Mouse (Mus musculus) limb, embryonic 10.5 days (tissue): ENCODE measurements around the gene Cd2ap. TPM values are rescaled to one million over a fixed set of nuclear protein-coding genes. Genes with fewer than 3 reads are reported as not detected.

Experiments
- DNase-seq: peaks from one replicate; pipeline ENCODE4 v3.0.0-alpha.2; 2017; ENCODE audit warnings: low spot score
- H3K27ac ChIP-seq: fragments of 300-500 bp; sonication (generic); 2 replicates; pipeline ENCODE4 v1.5.1; 2016; ENCODE audit warnings: mild to moderate bottlenecking
- H3K27me3 ChIP-seq: fragments of 300-500 bp; sonication (generic); 2 replicates; pipeline ENCODE4 v1.6.1; 2016; ENCODE audit warnings: low read depth, mild to moderate bottlenecking; ENCODE audit not compliant: poor library complexity, severe bottlenecking
- H3K36me3 ChIP-seq: fragments of 300-500 bp; sonication (generic); 2 replicates; pipeline ENCODE4 v1.6.1; 2016; ENCODE audit warnings: mild to moderate bottlenecking, moderate library complexity
- H3K4me1 ChIP-seq: fragments of 300-500 bp; sonication (generic); 2 replicates; pipeline ENCODE4 v1.6.1; 2016
- H3K4me3 ChIP-seq: fragments of 300-500 bp; sonication (generic); 2 replicates; pipeline ENCODE4 v1.5.1; 2016; ENCODE audit warnings: mild to moderate bottlenecking, moderate library complexity
- H3K9me3 ChIP-seq: fragments of 300-500 bp; sonication (generic); replicated peaks from 2 replicates; pipeline ENCODE4 v1.6.1; 2016; ENCODE audit warnings: mild to moderate bottlenecking
- WGBS: fragments of 180-500 bp; shearing (Covaris S2); methylation state at CpG from one replicate; pipeline ENCODE4 v1.1.7; 2016; 5-methylcytosine and 5-hydroxymethylcytosine counted together
- polyA plus RNA-seq: library from polyadenylated mRNA; unstranded; fragments of >200 nt; fragmentation: Nextera tagmentation; extraction: Ambion mirVana; gene quantifications from 2 replicates; pipeline ENCODE4 v1.2.1, GENCODE M21; 2016

The Cd2ap gene
- polyA plus RNA-seq, 1 experiment from 2014 or later = 15.9 TPM

DNA sequence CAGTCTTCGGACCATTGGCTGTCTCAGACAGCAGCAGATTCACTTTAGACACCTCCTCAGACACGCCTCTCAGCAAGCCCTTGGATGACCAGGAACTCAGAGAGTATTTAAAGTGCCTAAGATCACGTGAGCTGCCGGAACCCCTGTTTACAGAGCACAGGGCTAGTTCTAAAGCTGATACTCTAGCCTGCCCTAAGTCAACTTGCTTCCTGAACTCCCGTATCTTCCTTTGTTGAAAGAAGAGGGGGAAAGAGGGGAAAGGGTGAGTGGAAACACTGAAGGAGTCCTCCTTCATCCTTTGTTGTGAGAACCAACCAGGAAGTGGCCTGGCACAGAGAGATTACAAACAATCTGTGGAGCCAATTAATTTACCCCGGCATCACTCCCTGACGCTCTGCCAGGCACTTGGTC, 8.6 kb upstream of the Cd2ap start:
- Histone ChIP-seq H3K4me1 (no peaks in the 10 kb centered on the region), H3K36me3 (no peaks in the 10 kb centered on the region), H3K9me3 (no peaks in the 10 kb centered on the region), H3K27ac (no peak overlapping the region), H3K4me3 (no peak overlapping the region), H3K27me3 (no peaks in the 10 kb centered on the region)
- WGBS = 75% methylated on average over 7 of the region's 7 CpGs
- no peak for DNase-seq

DNA sequence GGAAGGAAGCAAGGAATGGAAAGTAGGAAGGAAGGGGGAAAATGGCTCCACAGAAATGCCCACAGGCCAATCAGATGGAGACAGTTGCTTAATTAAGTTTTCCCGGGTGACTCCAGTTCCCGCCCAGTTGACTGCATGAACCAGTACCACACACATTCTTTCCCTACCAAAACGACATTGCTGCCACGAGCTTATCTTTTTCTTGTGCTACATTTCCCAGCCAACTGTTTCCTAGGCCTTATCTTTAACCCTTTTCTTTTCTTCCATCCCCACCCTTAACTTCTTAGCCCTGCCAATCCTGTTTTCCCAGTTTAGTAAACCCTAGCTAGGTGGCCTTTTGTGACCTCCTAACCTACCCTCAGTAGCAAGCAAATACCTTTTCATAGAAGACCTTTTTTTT, 7.9 kb upstream of the Cd2ap start:
- no peak for DNase-seq
- Histone ChIP-seq H3K4me1 (no peaks in the 10 kb centered on the region), H3K27me3 (no peaks in the 10 kb centered on the region), H3K4me3 (no peak overlapping the region), H3K36me3 (no peaks in the 10 kb centered on the region), H3K27ac (no peak overlapping the region), H3K9me3 (no peaks in the 10 kb centered on the region)
- 72% methylated on average over 4 of the region's 4 CpGs for WGBS

DNA sequence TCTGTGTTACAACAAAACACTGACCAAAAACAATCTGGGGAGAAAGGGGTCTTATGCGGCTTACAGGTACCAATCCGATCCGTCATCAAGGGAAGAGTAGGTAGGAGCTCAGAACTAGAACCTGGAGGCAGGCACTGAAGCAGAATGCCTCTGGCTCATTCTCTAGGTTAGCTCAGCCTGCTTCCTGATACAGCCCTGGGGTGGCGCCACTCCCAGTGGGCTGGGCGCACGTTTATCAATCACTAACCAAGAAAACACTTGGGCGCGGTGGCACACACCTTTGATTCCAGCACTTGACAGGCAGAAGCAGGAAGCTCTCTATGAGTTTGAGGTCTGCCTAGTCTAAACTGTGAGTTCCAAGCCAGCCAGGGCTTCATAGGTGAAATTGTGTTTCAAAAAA, 7.3 kb upstream of the Cd2ap start:
- Histone ChIP-seq H3K27me3 (no peaks in the 10 kb centered on the region), H3K9me3 (no peaks in the 10 kb centered on the region), H3K36me3 (no peaks in the 10 kb centered on the region), H3K4me1 (no peaks in the 10 kb centered on the region), H3K4me3 (no peak overlapping the region), H3K27ac (no peak overlapping the region)
- 87% methylated on average over 8 of the region's 8 CpGs for WGBS
- no peak for DNase-seq

DNA sequence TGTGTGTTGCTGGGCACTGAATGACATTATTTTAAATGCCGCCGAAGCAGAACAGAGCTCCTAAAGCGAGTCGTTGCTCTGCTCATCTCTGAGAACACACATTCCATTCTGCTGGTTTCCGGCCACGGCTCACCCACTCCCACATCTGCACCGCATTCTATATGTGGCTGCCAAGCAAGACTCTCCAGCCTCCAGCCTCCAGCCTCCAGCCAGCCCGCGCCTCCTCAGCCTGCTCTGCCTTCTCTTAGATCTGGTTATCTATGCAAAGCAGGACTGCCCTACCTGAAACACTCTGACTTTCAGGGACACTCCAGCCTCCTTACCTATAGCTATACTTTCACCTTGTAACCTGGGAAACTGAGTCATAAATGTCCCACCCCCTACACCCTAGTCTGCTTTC, 6.8 kb upstream of the Cd2ap start:
- 89% methylated on average over 9 of the region's 9 CpGs for WGBS
- Histone ChIP-seq H3K4me3 (no peak overlapping the region), H3K9me3 (no peaks in the 10 kb centered on the region), H3K27me3 (no peaks in the 10 kb centered on the region), H3K4me1 (no peaks in the 10 kb centered on the region), H3K27ac (no peak overlapping the region), H3K36me3 (no peaks in the 10 kb centered on the region)
- no peak for DNase-seq

DNA sequence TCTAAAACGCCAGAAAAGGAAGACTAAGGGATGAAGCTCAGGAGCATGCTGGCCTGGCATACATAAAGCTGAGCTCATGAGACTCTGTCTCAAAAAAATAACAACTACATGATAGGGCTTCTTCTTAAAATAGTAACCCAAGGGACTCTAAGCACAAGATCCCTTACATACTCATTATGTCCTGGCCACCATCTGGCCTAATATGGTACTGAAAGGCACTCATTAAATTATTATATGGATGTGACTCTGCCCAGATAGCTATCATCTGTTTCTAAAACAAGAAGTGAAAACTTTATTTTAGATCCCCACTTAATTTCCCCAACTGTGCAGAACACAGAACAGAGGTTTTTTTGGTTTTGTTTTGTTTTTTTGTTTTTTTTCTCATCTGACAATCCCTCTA, 6.4 kb upstream of the Cd2ap start:
- no peak overlapping the region for H3K27ac ChIP-seq
- 79% methylated on average over 1 of the region's 1 CpGs for WGBS
- H3K9me3 ChIP-seq = no peaks in the 10 kb centered on the region
- no peaks in the 10 kb centered on the region for H3K4me1 ChIP-seq
- H3K27me3 ChIP-seq = no peaks in the 10 kb centered on the region
- no peaks in the 10 kb centered on the region for H3K36me3 ChIP-seq
- no peak for DNase-seq
- H3K4me3 ChIP-seq = no peak overlapping the region

DNA sequence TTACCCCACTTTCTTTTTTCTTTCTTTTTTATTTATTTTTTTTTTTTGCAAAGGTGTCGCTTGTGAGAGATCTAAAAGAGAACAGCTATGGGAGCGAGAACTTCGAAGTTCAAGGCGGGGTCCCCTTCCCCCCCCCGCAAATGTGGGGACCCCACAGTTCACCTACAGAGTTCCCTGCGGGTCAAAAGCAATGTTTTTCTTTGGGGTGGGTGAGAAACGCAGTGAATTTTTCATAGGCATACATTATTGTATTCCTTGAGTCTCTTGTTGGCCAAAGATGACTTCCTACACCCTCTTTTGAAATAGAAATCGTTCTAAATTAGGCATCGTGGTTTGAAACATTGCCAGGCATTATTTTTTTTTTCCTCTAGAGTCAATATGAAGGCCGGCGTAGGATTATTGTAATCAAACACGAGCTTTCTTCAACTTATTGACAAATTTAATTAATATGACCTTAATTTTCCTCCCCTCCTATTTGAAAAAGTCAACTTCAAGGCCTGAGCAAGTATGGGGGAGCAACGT, 500 bp upstream of the Cd2ap start:
- peak overlapping the region; percentile 98 for H3K27ac ChIP-seq
- 39% methylated on average over 13 of the region's 13 CpGs for WGBS
- H3K27me3 ChIP-seq = no peaks in the 10 kb centered on the region
- DNase-seq = no peak
- peaks cover 21% of the 10 kb centered on the region for H3K4me1 ChIP-seq
- no peaks in the 10 kb centered on the region for H3K9me3 ChIP-seq
- H3K36me3 ChIP-seq = no peaks in the 10 kb centered on the region
- peak overlapping the region; percentile 91 for H3K4me3 ChIP-seq

DNA sequence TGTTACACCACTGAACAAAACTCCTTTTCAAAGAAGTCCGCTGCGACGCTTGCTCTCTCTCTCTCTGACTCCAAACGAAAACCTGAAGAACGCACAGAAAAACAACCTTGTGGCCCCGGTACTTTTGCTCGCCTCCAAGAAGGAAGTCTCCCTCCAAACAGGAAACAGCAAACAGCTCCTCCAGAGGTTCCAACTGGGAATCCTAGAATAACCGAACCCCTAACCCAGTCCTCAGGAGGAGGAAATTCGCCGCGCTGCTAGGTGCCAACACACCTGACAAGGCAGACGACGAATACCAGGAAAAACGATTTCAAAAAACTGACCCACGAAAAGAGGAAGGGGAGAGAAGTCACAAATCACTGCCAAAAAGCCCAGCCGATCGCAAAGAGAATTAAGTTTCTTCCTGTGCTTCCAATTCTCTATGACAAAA, 879 bp downstream of the Cd2ap start:
- H3K4me3 ChIP-seq = peak overlapping the region; percentile 91
- H3K4me1 ChIP-seq = peaks cover 21% of the 10 kb centered on the region
- peak overlapping the region; percentile 98 for H3K27ac ChIP-seq
- WGBS = under 1% methylated on average over 17 of the region's 17 CpGs
- no peaks in the 10 kb centered on the region for H3K9me3 ChIP-seq
- H3K36me3 ChIP-seq = no peaks in the 10 kb centered on the region
- H3K27me3 ChIP-seq = no peaks in the 10 kb centered on the region
- DNase-seq = peak; percentile 63

DNA sequence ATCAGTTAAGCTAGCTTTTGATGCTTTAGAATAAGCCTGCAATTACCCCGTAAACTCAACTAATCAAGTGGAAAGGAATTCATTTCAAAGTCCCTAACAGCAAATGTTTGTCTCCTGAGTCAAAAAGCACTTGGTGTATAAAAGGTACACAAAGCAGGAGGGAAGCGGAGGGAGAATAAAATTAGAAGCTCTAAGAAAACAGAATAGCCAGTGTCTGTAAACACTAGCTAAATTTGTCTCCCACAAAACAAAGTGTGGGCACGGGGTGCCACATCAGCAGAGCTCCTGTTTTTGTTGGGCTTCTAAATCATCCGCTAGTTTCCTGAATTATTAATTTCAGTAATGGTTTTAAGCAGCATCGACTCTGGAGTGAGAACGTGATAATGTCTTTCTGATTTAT, 1.4 kb downstream of the Cd2ap start:
- H3K4me1 ChIP-seq = peaks cover 21% of the 10 kb centered on the region
- H3K4me3 ChIP-seq = peak overlapping the region; percentile 91
- no peak for DNase-seq
- no peaks in the 10 kb centered on the region for H3K9me3 ChIP-seq
- no peaks in the 10 kb centered on the region for H3K27me3 ChIP-seq
- 36% methylated on average over 6 of the region's 6 CpGs for WGBS
- H3K36me3 ChIP-seq = no peaks in the 10 kb centered on the region
- H3K27ac ChIP-seq = peak overlapping the region; percentile 98; the same call in 1 of the 2 replicates

DNA sequence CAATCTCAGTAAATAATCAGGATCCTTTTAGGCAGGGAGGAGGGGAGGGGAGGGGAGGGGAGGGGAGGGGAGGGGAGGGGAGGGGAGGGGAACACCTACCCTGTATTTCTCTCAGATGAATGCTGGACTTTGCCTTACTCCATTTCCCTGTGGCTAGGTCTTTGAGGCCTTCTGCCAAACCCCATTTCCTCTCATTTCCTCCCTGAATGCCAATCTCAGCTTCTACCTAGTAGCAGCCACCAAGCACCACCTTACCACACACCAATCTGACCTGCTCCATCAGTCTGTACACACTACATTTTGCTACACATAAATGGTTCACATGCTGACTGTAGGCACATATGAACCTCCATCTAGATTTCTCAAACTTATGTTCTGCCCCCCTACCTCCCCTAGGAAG, 6.0 kb downstream of the Cd2ap start:
- no peaks in the 10 kb centered on the region for H3K27me3 ChIP-seq
- peaks cover 21% of the 10 kb centered on the region for H3K4me1 ChIP-seq
- DNase-seq = no peak
- H3K9me3 ChIP-seq = no peaks in the 10 kb centered on the region
- no peak overlapping the region for H3K27ac ChIP-seq
- no peak overlapping the region for H3K4me3 ChIP-seq
- H3K36me3 ChIP-seq = no peaks in the 10 kb centered on the region

DNA sequence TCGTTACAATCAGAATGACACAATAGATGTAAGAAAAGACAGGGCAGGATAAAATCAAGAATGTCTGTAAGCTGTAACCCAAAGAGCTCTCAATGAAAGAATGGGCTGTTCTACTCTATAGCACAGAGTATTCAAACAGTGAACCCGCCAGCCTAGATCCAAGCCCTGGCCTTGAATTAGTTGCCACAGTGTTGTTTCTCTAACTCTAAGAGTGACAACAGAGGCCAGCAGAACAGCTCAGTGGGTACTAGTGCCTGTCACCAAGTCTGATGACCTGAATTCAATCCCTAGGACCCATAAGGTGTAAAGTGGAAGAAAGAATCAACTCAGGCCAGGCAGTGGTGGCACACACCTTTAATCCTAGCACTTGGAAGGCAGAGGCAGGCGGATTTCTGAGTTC, 13.3 kb downstream of the Cd2ap start:
- Histone ChIP-seq H3K27me3 (no peaks in the 10 kb centered on the region), H3K27ac (no peak overlapping the region), H3K4me1 (no peaks in the 10 kb centered on the region), H3K9me3 (no peaks in the 10 kb centered on the region), H3K36me3 (no peaks in the 10 kb centered on the region), H3K4me3 (no peak overlapping the region)
- no peak for DNase-seq
- WGBS = 94% methylated on average over 3 of the region's 3 CpGs

DNA sequence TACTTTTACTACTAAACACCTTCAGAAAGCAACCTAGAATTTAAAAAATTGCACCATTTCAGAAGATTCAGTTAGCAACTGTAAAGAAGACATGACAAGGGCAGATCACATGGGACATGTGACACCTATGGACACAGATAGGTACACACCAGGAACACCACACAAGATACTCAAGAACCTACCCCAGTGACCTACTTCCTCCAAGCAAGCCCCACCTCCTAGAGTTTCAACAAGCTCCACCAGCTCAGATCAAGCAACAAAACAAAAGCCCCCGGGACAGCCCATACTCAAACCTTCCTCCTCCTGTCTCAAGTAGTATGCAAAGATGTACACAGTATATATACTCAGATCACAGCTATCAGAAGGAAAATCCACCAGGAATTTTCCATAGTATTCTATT, 16.1 kb downstream of the Cd2ap start:
- Histone ChIP-seq H3K27ac (no peak overlapping the region), H3K36me3 (no peaks in the 10 kb centered on the region), H3K4me3 (no peak overlapping the region), H3K27me3 (no peaks in the 10 kb centered on the region), H3K9me3 (no peaks in the 10 kb centered on the region), H3K4me1 (no peaks in the 10 kb centered on the region)
- no peak for DNase-seq
- 93% methylated on average over 1 of the region's 1 CpGs for WGBS

DNA sequence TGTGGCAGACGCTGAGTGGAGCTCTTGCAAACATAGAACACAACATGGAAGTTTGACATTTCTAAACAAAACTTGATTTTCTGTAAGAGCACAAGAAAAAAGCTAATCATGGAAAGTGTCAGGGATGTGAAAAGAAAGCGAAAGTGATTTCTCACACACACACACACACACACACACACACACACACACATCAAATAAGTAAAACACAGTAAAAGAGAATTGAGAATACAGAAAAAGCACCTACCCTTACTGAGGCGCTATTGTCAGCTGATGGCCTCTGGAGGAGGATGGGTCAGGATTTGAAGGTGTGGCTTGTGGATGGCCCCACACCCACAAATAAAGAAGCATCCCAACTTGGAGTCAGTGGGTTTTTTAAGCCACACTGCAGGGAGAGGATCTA, 19.0 kb downstream of the Cd2ap start:
- WGBS = 90% methylated on average over 3 of the region's 3 CpGs
- DNase-seq = no peak
- Histone ChIP-seq H3K27me3 (no peaks in the 10 kb centered on the region), H3K27ac (no peak overlapping the region), H3K9me3 (no peaks in the 10 kb centered on the region), H3K4me1 (no peaks in the 10 kb centered on the region), H3K36me3 (no peaks in the 10 kb centered on the region), H3K4me3 (no peak overlapping the region)

DNA sequence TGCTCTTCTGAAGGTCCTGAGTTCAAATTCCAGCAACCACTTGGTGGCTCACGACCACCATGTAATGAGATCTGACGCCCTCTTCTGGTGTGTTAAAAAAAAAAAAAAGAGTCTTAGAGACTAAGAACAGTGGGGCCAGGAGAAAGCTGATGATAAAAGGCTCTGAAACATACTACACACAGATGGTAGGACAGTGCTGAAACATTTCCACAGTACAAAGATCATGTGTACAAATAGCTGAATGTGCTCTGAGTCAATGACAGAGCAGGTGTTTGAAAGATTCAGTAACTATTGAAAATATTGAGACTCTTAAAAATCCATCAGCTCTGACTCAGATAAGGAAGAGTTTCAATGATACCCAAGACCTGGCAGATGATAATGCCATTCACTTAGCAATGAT, 29.4 kb downstream of the Cd2ap start:
- Histone ChIP-seq H3K4me3 (no peak overlapping the region), H3K27ac (no peak overlapping the region), H3K27me3 (no peaks in the 10 kb centered on the region), H3K9me3 (no peaks in the 10 kb centered on the region), H3K36me3 (peaks cover 24% of the 10 kb centered on the region), H3K4me1 (no peaks in the 10 kb centered on the region)
- DNase-seq = no peak
- 83% methylated on average over 2 of the region's 2 CpGs for WGBS

DNA sequence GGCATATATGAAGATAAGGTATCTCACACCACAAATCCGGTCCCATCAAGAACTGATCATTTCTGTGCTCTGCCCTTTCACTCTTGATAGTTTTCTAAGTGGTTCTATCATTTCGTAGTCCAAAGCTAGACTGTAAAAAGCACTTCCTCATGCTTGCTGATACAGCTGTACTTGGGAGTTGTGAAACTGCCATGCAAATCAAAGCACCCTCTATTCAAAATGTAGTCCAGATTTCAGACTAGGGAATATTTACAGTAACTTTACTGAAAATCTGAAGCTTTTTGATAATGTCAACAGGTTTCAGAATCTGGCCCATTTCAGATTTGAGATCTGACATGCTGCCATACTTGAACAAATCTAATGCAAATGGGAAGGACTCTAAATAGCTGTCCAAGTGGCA, 39.3 kb downstream of the Cd2ap start:
- H3K9me3 ChIP-seq = no peaks in the 10 kb centered on the region
- no peak overlapping the region for H3K4me3 ChIP-seq
- 95% methylated on average over 2 of the region's 2 CpGs for WGBS
- no peak overlapping the region for H3K27ac ChIP-seq
- no peaks in the 10 kb centered on the region for H3K4me1 ChIP-seq
- H3K36me3 ChIP-seq = peaks cover 32% of the 10 kb centered on the region
- no peaks in the 10 kb centered on the region for H3K27me3 ChIP-seq
- no peak for DNase-seq
